Mouse (Mus musculus) lung, postnatal 0 days (tissue): ENCODE measurements around the gene Rgs7.

ENCODE experiments used
- CTCF ChIP-seq: IDR thresholded peaks from 2 replicates; pipeline ENCODE4 v1.5.1; 2016; ENCODE audit warnings: antibody characterized with exemption, mild to moderate bottlenecking
- EP300 ChIP-seq: IDR thresholded peaks from 2 replicates; pipeline ENCODE4 v1.6.1; 2016; ENCODE audit warnings: antibody characterized with exemption, mild to moderate bottlenecking, control low read depth

DNA sequence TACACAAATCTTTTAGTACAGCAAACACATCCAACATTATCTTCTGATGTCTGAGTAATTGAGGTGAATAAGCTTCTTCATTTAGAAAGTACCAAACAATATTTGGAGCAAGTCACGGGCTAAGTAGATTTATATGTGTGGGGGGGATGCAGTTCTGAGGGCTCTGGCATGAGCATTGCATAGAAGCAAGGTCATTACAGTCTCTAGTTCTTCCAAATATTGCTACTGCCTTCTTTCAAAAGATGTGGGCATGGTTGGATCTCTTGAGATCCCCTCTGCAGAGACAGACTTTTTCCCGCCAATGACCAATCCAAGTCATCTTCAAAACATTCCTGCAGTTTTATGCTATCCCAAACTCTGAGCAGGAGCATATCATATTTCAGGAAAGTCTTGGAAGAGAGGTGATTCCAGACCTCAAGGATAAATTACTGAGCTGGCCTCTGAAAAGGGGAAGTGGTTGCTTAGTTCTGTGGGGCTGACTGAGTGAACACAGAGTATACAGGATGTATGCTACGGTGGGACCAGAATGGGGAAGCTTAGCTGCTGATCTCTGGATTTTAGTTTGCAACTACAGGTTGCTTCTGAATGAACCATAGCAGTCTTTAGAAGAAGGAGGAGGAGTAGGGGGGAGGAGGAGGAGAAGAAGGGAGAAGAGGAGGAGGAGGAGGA is 32.5 kb upstream of the Rgs7 start:
- TF ChIP-seq EP300 (no peak), CTCF (no peak)
